10 mouse cellular contexts compared by ENCODE assay signal in the genomic region with DNA sequence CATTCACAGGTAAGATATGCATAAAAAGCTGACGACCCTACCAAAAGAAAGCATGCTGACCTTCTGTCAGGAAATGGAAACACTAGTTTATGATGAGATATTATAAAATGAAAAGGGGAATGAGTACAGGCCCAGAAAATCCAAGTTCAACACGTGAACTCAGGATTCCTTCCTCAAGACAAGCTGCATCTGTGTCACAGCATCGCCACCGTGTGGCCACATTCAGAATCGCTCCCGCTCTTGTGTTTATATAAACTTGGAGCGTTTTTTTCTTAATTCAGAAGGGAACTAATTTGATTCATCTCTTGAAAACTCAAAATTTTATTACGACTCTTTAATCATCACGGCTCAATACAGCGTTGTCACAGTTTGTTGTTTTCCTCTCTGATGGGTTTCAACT. TPM values are rescaled to one million over a fixed set of nuclear protein-coding genes. Genes with fewer than 3 reads are reported as not detected.
A peak's percentile ranks its signal among the peaks of the same experiment; 100 is the strongest.
DNase-seq lines count a peak whose midpoint lies in the region; ATAC-seq and TF ChIP-seq lines count a peak whose summit lies in the region.
"Had no signal": no experiment of that assay in that cellular context is flagged by ENCODE, and none has a peak within 500 bp of the region (broad histone marks: within the 10 kb centered on the region; RNA-seq: fewer than 3 reads in every experiment).

No protein-coding gene starts in this region.

- intact Hi-C loops in left cerebral cortex, adult 2 months (cut with DNase I): loop anchor here (2.0 to 10.0 kb wide), 4 partner anchors 891 to 1806 kb away; no protein-coding TSS in a partner anchor

- TF ChIP-seq EP300 in stomach, postnatal 0 days (optimal IDR thresholded peaks at IDR 0.05): no peak

- no peak overlapping the region for H3K9ac ChIP-seq in intestine, postnatal 0 days (ENCODE audit: low read depth, low read length)
- H3K9ac ChIP-seq in intestine, embryonic 15.5 days: no peak overlapping the region
- H3K9ac ChIP-seq in midbrain, embryonic 13.5 days (replicated peaks): no peak overlapping the region
- no peak overlapping the region for H3K9ac ChIP-seq in stomach, postnatal 0 days (ENCODE audit: low read length)
- H3K9ac ChIP-seq: embryonic facial prominence, embryonic 15.5 days; neural tube, embryonic 12.5 days had no signal

- peak; percentile 91 for TF ChIP-seq CTCF in intestine, postnatal 0 days (IDR thresholded peaks at IDR 0.05; ENCODE audit: low read depth)
- peak; percentile 97 for TF ChIP-seq CTCF in left cerebral cortex, adult 2 months (IDR thresholded peaks at IDR 0.05)
- TF ChIP-seq CTCF in stomach, postnatal 0 days (IDR thresholded peaks at IDR 0.05; ENCODE audit: low read depth): peak; percentile 98

- H3K9me3 ChIP-seq in intestine, postnatal 0 days (ENCODE audit: control insufficient read depth): no peaks in the 10 kb centered on the region
- no peaks in the 10 kb centered on the region for H3K9me3 ChIP-seq in intestine, embryonic 15.5 days
- no peaks in the 10 kb centered on the region for H3K9me3 ChIP-seq in midbrain, embryonic 13.5 days
- no peaks in the 10 kb centered on the region for H3K9me3 ChIP-seq in stomach, postnatal 0 days (ENCODE audit: control insufficient read depth, low read length)
- H3K9me3 ChIP-seq: embryonic facial prominence, embryonic 15.5 days; neural tube, embryonic 12.5 days had no signal

- ATAC-seq in intestine, postnatal 0 days: no peak
- ATAC-seq in intestine, embryonic 15.5 days: no peak
- ATAC-seq in midbrain, embryonic 13.5 days: 0 out of 2 replicates have a peak, but pooled peaks have one; percentile 41
- ATAC-seq in stomach, postnatal 0 days (ENCODE audit: low FRiP score, low TSS enrichment): no peak

- no peaks in the 10 kb centered on the region for H3K27me3 ChIP-seq in intestine, postnatal 0 days (replicated peaks; ENCODE audit: control insufficient read depth, insufficient read depth, low read length)
- H3K27me3 ChIP-seq in intestine, embryonic 15.5 days (replicated peaks): no peaks in the 10 kb centered on the region
- H3K27me3 ChIP-seq in midbrain, embryonic 13.5 days: no peaks in the 10 kb centered on the region
- no peaks in the 10 kb centered on the region for H3K27me3 ChIP-seq in stomach, postnatal 0 days (ENCODE audit: control insufficient read depth, insufficient read depth, low read length)
- H3K27me3 ChIP-seq: embryonic facial prominence, embryonic 15.5 days; neural tube, embryonic 12.5 days had no signal

- WGBS in intestine, postnatal 0 days: 7% methylated on average over 10 of the region's 10 CpGs
- 11% methylated on average over 10 of the region's 10 CpGs for WGBS in intestine, embryonic 15.5 days
- WGBS in midbrain, embryonic 13.5 days: 10% methylated on average over 10 of the region's 10 CpGs
- 10% methylated on average over 10 of the region's 10 CpGs for WGBS in stomach, postnatal 0 days

- no peak overlapping the region for H3K27ac ChIP-seq in intestine, postnatal 0 days (ENCODE audit: low read depth, low read length)
- H3K27ac ChIP-seq in intestine, embryonic 15.5 days: no peak overlapping the region
- H3K27ac ChIP-seq in left cerebral cortex, adult 2 months: no peak overlapping the region
- H3K27ac ChIP-seq in midbrain, embryonic 13.5 days: no peak overlapping the region
- H3K27ac ChIP-seq in stomach, postnatal 0 days (replicated peaks): no peak overlapping the region
- H3K27ac ChIP-seq: embryonic facial prominence, embryonic 15.5 days; neural tube, embryonic 12.5 days had no signal

- H3K4me2 ChIP-seq in intestine, postnatal 0 days (replicated peaks; ENCODE audit: low read depth): no peak overlapping the region
- H3K4me2 ChIP-seq in intestine, embryonic 15.5 days (replicated peaks): no peak overlapping the region
- H3K4me2 ChIP-seq in midbrain, embryonic 13.5 days (replicated peaks): no peak overlapping the region
- no peak overlapping the region for H3K4me2 ChIP-seq in stomach, postnatal 0 days (replicated peaks; ENCODE audit: low read depth)
- H3K4me2 ChIP-seq: embryonic facial prominence, embryonic 15.5 days; neural tube, embryonic 12.5 days had no signal

- H3K36me3 ChIP-seq in intestine, postnatal 0 days (ENCODE audit: control insufficient read depth, insufficient read depth): no peaks in the 10 kb centered on the region
- no peaks in the 10 kb centered on the region for H3K36me3 ChIP-seq in intestine, embryonic 15.5 days
- no peaks in the 10 kb centered on the region for H3K36me3 ChIP-seq in midbrain, embryonic 13.5 days
- no peaks in the 10 kb centered on the region for H3K36me3 ChIP-seq in stomach, postnatal 0 days (ENCODE audit: control insufficient read depth, insufficient read depth, low read length)
- H3K36me3 ChIP-seq: embryonic facial prominence, embryonic 15.5 days; neural tube, embryonic 12.5 days had no signal

- H3K4me3 ChIP-seq in intestine, postnatal 0 days (ENCODE audit: low read depth, low read length): no peak overlapping the region
- H3K4me3 ChIP-seq in intestine, embryonic 15.5 days (replicated peaks): no peak overlapping the region
- no peak overlapping the region for H3K4me3 ChIP-seq in left cerebral cortex, adult 2 months
- no peak overlapping the region for H3K4me3 ChIP-seq in midbrain, embryonic 13.5 days (replicated peaks)
- no peak overlapping the region for H3K4me3 ChIP-seq in stomach, postnatal 0 days (ENCODE audit: low read depth, low read length)
- H3K4me3 ChIP-seq: embryonic facial prominence, embryonic 15.5 days; neural tube, embryonic 12.5 days had no signal

- DNase-seq in adipocyte (ENCODE audit: low spot score): peak; percentile 70
- peak; percentile 85 for DNase-seq in embryo, embryonic 11 days
- peak; percentile 49 to 71 for DNase-seq in gastrocnemius, postnatal 4 days (ENCODE audit: low spot score in 2 of 2)
- peak; percentile 73 to 76 for DNase-seq in left cerebral cortex, adult 2 months (ENCODE audit: extremely low spot score in 1 of 2, low spot score in 2 of 2)
- peak; percentile 77 for DNase-seq in stomach, postnatal 0 days (ENCODE audit: low spot score)

- H3K4me1 ChIP-seq in intestine, postnatal 0 days (replicated peaks; ENCODE audit: control insufficient read depth, insufficient read depth, low read length): no peaks in the 10 kb centered on the region
- no peaks in the 10 kb centered on the region for H3K4me1 ChIP-seq in intestine, embryonic 15.5 days (replicated peaks)
- no peaks in the 10 kb centered on the region for H3K4me1 ChIP-seq in midbrain, embryonic 13.5 days (replicated peaks)
- no peaks in the 10 kb centered on the region for H3K4me1 ChIP-seq in stomach, postnatal 0 days (replicated peaks; ENCODE audit: control insufficient read depth, insufficient read depth)
- H3K4me1 ChIP-seq: embryonic facial prominence, embryonic 15.5 days; neural tube, embryonic 12.5 days had no signal

RNA-seq across cellular contexts. Expression of a gene that starts 22.7 kb away (rescaled TPM):
- 13.7 and 15.1 TPM in 2 replicates for polyA plus RNA-seq in intestine, postnatal 0 days (2015; fragmentation: Nextera tagmentation; extraction: Ambion mirVana)
- polyA plus RNA-seq in intestine, embryonic 15.5 days (2015; fragmentation: Nextera tagmentation; extraction: Ambion mirVana): 18.1 and 21.1 TPM in 2 replicates
- total RNA-seq in gastrocnemius, postnatal 4 days (2021): 10 to 100 TPM; 22.1 to 26.9 TPM
- 10 to 100 TPM; 21.4 to 22.9 TPM for total RNA-seq in left cerebral cortex, adult 2 months (2021)
- 22.2 and 24.5 TPM in 2 replicates for polyA plus RNA-seq in midbrain, embryonic 13.5 days (2015; fragmentation: Nextera tagmentation; extraction: Ambion mirVana)
- 16.6 and 17.5 TPM in 2 replicates for polyA plus RNA-seq in stomach, postnatal 0 days (2015; fragmentation: Nextera tagmentation; extraction: Ambion mirVana)
